Mouse (Mus musculus): ENCODE data around the gene Cc2d2a. TPM values are rescaled to one million over a fixed set of nuclear protein-coding genes. Genes with fewer than 3 reads are reported as not detected.

Cc2d2a gene
- polyA plus RNA-seq, 1 experiment from 2014 or later: 8.2 TPM

DNA sequence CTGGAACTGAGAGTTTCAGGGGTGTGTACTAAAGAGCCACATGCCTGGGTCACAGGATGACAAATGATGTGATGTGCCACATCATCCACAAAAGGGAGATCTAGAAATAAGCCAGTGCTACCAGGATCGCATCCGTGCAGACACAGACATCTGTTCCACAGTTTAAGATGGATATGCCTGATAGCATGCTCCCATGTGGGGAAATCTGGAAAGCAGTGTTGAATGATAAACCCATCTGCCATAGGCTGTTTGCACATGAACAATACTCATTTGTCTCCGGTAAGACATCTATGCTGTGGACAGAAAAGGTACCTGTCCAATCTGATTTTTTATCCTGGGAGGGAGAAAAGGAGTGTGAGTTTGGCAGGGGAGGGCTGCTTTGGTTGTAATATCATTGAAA lies 35.0 kb downstream of the Cc2d2a start:
- Histone ChIP-seq H3K27ac (replicated peaks; ENCODE audit: low read depth, low read length) (no peak overlapping the region), H3K9ac (ENCODE audit: low read length) (no peak overlapping the region), H3K9me3 (ENCODE audit: control insufficient read depth, low read length) (no peaks in the 10 kb centered on the region), H3K36me3 (ENCODE audit: control insufficient read depth, insufficient read depth, low read length) (peaks cover 4% of the 10 kb centered on the region), H3K4me2 (ENCODE audit: low read depth, severe bottlenecking) (no peak overlapping the region), H3K27me3 (ENCODE audit: control insufficient read depth, insufficient read depth, low read length) (no peaks in the 10 kb centered on the region), H3K4me1 (ENCODE audit: control insufficient read depth, insufficient read depth, low read length) (no peaks in the 10 kb centered on the region), H3K4me3 (ENCODE audit: low read depth, low read length) (no peak overlapping the region)
- no peak for DNase-seq (ENCODE audit: low spot score)
- WGBS: 93% methylated on average over 3 of the region's 3 CpGs
- no peak for ATAC-seq (ENCODE audit: insufficient number of reproducible peaks, low FRiP score, low TSS enrichment, low read depth)

DNA sequence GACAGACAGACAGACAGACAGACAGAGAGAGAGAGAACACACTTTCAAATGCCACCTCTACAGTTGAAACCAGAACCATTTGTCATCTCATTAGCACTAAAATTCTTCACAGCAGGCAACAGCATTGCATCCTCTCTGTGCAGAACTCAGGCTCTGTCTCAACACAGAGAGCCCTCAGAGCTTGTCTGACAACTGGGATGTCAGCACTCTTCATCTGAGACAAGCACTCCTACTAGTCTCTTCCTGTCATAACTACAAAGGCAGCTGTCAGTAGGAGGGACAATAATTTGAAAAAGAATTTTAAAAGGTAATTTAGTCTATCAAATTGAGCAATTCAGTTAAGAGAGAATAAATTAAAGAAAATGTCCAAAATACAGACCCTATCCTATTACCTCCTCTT lies 37.1 kb downstream of the Cc2d2a start:
- Histone ChIP-seq H3K4me2 (ENCODE audit: low read depth, severe bottlenecking) (no peak overlapping the region), H3K36me3 (ENCODE audit: control insufficient read depth, insufficient read depth, low read length) (peaks cover 6% of the 10 kb centered on the region), H3K27me3 (ENCODE audit: control insufficient read depth, insufficient read depth, low read length) (no peaks in the 10 kb centered on the region), H3K27ac (replicated peaks; ENCODE audit: low read depth, low read length) (no peak overlapping the region), H3K9ac (ENCODE audit: low read length) (no peak overlapping the region), H3K4me3 (ENCODE audit: low read depth, low read length) (no peak overlapping the region), H3K9me3 (ENCODE audit: control insufficient read depth, low read length) (no peaks in the 10 kb centered on the region), H3K4me1 (ENCODE audit: control insufficient read depth, insufficient read depth, low read length) (no peaks in the 10 kb centered on the region)
- DNase-seq (ENCODE audit: low spot score) (no peak), ATAC-seq (ENCODE audit: insufficient number of reproducible peaks, low FRiP score, low TSS enrichment, low read depth) (no peak)

DNA sequence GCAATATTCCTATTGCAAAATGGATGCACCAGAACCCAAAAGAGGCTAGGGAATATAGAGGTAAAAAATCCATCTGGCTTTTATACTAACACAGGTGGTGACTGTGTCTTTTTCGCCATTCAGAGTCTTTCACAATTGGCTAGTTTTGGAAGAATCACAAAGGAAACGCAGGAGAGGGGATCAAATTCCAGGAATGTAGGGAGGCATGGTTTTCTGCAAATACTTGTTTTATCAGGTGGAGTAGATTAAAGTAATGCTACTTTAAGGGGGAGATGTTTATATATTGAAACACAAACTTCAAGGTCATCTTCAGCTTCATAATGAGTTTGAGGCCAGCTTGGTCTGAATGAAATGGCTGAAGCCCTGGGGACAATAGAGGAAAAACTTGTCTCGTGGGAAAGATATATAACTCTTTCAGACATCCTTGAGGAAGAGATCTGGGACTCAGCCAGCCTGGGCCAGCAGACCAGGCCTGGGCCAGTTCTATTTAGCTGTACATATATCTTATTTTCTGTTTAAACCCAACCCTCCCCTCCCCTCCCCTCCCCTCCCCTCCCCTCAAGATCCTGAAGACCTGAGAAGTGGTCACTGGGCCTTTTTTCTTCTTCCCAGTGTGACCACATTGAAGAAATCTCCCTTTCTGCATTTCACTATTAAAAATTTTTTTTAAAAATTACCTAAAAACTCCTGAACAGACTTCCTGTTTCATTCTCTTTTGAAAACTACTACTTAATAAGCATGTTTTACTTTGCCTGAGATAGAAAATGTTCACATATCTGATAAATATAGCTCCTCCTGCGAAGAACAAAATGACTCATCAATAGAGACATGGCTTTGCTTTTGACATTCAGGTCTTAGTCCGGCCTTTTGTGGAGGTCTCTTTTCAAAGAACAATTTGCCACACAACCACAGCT lies 59.6 kb downstream of the Cc2d2a start:
- Histone ChIP-seq H3K36me3 (ENCODE audit: control insufficient read depth, insufficient read depth, low read length) (0 out of 2 replicates have a peak, but pooled peaks cover 2% of the 10 kb centered on the region), H3K9ac (ENCODE audit: low read length) (no peak overlapping the region), H3K4me2 (ENCODE audit: low read depth, severe bottlenecking) (no peak overlapping the region), H3K27ac (replicated peaks; ENCODE audit: low read depth, low read length) (no peak overlapping the region), H3K4me3 (ENCODE audit: low read depth, low read length) (no peak overlapping the region), H3K27me3 (ENCODE audit: control insufficient read depth, insufficient read depth, low read length) (no peaks in the 10 kb centered on the region), H3K4me1 (ENCODE audit: control insufficient read depth, insufficient read depth, low read length) (no peaks in the 10 kb centered on the region), H3K9me3 (ENCODE audit: control insufficient read depth, low read length) (no peaks in the 10 kb centered on the region)
- DNase-seq (ENCODE audit: low spot score) (no peak), ATAC-seq (ENCODE audit: insufficient number of reproducible peaks, low FRiP score, low TSS enrichment, low read depth) (no peak)
- WGBS: 91% methylated on average over 5 of the region's 5 CpGs

DNA sequence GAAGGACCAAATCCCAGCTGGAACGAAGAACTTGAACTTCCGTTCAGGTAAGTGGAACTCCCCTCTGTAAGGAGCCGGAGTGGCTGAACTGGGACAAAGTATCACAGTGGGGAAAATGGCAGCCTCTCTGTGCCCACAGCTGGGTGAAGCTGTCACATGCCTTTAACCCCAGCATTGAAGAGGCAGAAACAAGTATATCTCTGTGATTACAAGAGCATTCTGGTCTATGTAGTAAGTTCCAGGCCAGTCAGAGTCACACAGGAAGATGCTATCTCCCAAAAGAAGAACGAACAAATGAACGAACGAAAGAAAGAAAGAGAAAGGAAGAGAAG lies 60.3 kb downstream of the Cc2d2a start:
- H3K4me3 ChIP-seq (ENCODE audit: low read depth, low read length): no peak overlapping the region
- H3K27me3 ChIP-seq (ENCODE audit: control insufficient read depth, insufficient read depth, low read length): no peaks in the 10 kb centered on the region
- 92% methylated on average over 6 of the region's 6 CpGs for WGBS
- ATAC-seq (ENCODE audit: insufficient number of reproducible peaks, low FRiP score, low TSS enrichment, low read depth): no peak
- no peaks in the 10 kb centered on the region for H3K9me3 ChIP-seq (ENCODE audit: control insufficient read depth, low read length)
- H3K36me3 ChIP-seq (ENCODE audit: control insufficient read depth, insufficient read depth, low read length): 0 out of 2 replicates have a peak, but pooled peaks cover 2% of the 10 kb centered on the region
- no peak overlapping the region for H3K9ac ChIP-seq (ENCODE audit: low read length)
- no peak for DNase-seq (ENCODE audit: low spot score)
- no peaks in the 10 kb centered on the region for H3K4me1 ChIP-seq (ENCODE audit: control insufficient read depth, insufficient read depth, low read length)
- H3K27ac ChIP-seq (replicated peaks; ENCODE audit: low read depth, low read length): no peak overlapping the region
- H3K4me2 ChIP-seq (ENCODE audit: low read depth, severe bottlenecking): no peak overlapping the region

DNA sequence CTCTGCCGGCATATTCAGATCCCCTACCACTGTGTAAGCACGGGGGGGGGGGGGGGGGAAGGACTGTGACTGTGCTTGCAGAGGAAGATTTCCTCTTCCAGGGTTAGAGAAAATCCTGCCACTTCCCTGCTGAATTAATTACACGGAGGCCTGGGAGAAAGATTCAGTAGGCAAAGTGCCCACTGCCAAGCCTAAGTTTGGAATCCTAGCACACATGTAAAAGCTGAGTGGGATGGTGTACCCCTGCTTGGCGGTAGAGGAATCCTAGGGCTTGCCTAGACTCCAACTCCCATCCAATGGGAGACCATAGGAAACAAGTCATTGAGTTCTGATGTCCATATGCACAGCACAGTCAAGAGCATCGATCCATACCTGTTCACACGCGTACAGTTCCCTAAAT lies 61.7 kb downstream of the Cc2d2a start:
- Histone ChIP-seq H3K9me3 (ENCODE audit: control insufficient read depth, low read length) (no peaks in the 10 kb centered on the region), H3K27me3 (ENCODE audit: control insufficient read depth, insufficient read depth, low read length) (no peaks in the 10 kb centered on the region), H3K27ac (replicated peaks; ENCODE audit: low read depth, low read length) (no peak overlapping the region), H3K4me1 (ENCODE audit: control insufficient read depth, insufficient read depth, low read length) (no peaks in the 10 kb centered on the region), H3K4me2 (ENCODE audit: low read depth, severe bottlenecking) (no peak overlapping the region), H3K36me3 (ENCODE audit: control insufficient read depth, insufficient read depth, low read length) (no peaks in the 10 kb centered on the region), H3K9ac (ENCODE audit: low read length) (no peak overlapping the region), H3K4me3 (ENCODE audit: low read depth, low read length) (no peak overlapping the region)
- ATAC-seq (ENCODE audit: insufficient number of reproducible peaks, low FRiP score, low TSS enrichment, low read depth): no peak
- DNase-seq (ENCODE audit: low spot score): no peak
- 91% methylated on average over 7 of the region's 7 CpGs for WGBS

DNA sequence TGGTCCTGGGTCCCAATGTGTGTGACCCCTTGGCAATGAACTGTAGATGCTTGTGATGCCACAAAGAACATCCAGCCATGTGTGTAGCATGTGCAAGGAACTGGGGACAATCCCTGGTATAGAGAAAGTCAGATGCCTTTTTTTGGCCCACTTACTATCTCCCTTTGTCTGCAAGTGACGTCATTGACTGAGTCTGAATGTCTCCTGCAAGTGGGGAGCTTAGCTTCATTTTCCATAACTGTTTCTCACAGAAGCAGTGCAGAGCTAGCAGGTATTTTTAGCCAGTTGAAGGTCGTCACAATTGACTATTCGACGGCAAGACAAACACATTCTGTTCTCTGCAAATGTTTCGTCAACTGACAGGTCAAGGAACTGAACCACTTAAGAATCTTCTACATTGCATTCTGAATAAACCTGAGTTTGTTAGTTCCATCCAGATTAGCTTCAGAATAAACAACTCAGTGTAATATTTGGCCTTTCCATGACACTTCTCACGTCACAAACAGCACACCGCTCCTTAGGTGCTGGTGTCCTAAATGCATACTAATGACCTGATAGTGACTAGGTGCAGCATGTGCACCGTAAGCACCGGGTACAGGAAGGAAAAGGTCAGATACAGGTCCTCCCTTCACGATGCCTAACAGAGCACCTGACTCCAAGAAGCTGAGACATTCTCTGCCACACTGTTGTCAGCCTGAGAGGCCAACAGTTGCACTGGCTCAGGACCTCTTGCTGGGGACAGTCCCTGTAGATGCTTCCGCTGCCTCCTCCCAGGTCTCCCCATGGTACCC lies 66.4 kb downstream of the Cc2d2a start:
- no peak for ATAC-seq (ENCODE audit: insufficient number of reproducible peaks, low FRiP score, low TSS enrichment, low read depth)
- Histone ChIP-seq H3K9me3 (ENCODE audit: control insufficient read depth, low read length) (no peaks in the 10 kb centered on the region), H3K27ac (replicated peaks; ENCODE audit: low read depth, low read length) (no peak overlapping the region), H3K4me3 (ENCODE audit: low read depth, low read length) (no peak overlapping the region), H3K27me3 (ENCODE audit: control insufficient read depth, insufficient read depth, low read length) (no peaks in the 10 kb centered on the region), H3K4me2 (ENCODE audit: low read depth, severe bottlenecking) (no peak overlapping the region), H3K4me1 (ENCODE audit: control insufficient read depth, insufficient read depth, low read length) (no peaks in the 10 kb centered on the region), H3K9ac (ENCODE audit: low read length) (no peak overlapping the region), H3K36me3 (ENCODE audit: control insufficient read depth, insufficient read depth, low read length) (no peaks in the 10 kb centered on the region)
- DNase-seq (ENCODE audit: low spot score): no peak
- WGBS: 87% methylated on average over 11 of the region's 11 CpGs

DNA sequence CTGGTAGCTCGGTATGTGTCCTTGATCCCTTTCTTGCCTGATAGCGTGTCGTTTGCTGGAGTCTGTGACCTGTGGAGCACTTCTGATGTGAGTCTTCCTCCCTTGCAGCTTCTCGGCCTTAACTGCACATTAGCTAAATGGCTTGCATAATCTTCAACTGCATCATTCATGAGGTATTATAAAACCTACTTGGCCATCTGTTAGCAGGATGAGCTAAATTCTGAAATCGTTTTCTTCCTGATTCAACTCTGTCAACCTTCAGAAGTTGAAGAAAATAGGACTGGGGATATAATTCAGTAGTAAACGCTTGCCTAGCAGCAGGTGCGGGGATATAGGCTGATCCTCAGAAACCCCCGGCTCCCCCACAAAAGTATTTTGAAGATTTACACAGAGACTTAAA lies 70.2 kb downstream of the Cc2d2a start:
- no peaks in the 10 kb centered on the region for H3K36me3 ChIP-seq (ENCODE audit: control insufficient read depth, insufficient read depth, low read length)

DNA sequence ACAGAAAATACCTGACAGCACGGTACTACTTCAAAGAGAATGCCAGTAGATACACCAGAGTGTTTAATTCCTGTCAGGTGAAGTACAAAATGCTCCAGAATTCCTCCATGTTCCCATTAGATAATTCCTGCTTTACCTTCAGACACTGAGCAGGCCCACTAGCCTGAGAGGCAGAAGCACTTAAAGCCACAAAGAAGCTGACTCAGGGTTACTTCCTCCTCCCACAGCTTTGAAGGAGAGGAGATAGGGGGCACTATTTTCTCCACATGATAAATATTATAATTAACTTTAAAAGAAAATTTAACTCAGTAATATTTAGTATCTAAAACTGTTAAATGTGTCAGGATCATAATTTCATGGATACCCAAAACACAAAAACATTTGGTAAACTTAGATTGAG lies 82.0 kb downstream of the Cc2d2a start:
- Histone ChIP-seq H3K36me3 (ENCODE audit: control insufficient read depth, insufficient read depth, low read length) (no peaks in the 10 kb centered on the region; the same call in 1 of the 2 replicates), H3K27ac (replicated peaks; ENCODE audit: low read depth, low read length) (no peak overlapping the region), H3K4me1 (ENCODE audit: control insufficient read depth, insufficient read depth, low read length) (no peaks in the 10 kb centered on the region), H3K4me2 (ENCODE audit: low read depth, severe bottlenecking) (no peak overlapping the region), H3K27me3 (ENCODE audit: control insufficient read depth, insufficient read depth, low read length) (no peaks in the 10 kb centered on the region), H3K9me3 (ENCODE audit: control insufficient read depth, low read length) (no peaks in the 10 kb centered on the region), H3K4me3 (ENCODE audit: low read depth, low read length) (no peak overlapping the region), H3K9ac (ENCODE audit: low read length) (no peak overlapping the region)
- 95% methylated on average over 1 of the region's 1 CpGs for whole genome bisulfite sequencing
- DNase-seq (ENCODE audit: low spot score) (no peak), ATAC-seq (ENCODE audit: insufficient number of reproducible peaks, low FRiP score, low TSS enrichment, low read depth) (no peak)

More for the DNA sequence above, 70.2 kb downstream of the Cc2d2a start:
- no peak overlapping the region for H3K4me3 ChIP-seq (ENCODE audit: low read depth, low read length)
- no peaks in the 10 kb centered on the region for H3K27me3 ChIP-seq (ENCODE audit: control insufficient read depth, insufficient read depth, low read length)
- no peak overlapping the region for H3K27ac ChIP-seq (replicated peaks; ENCODE audit: low read depth, low read length)
- 85% methylated on average over 8 of the region's 8 CpGs for WGBS
- H3K9ac ChIP-seq (ENCODE audit: low read length): no peak overlapping the region
- ATAC-seq (ENCODE audit: insufficient number of reproducible peaks, low FRiP score, low TSS enrichment, low read depth): no peak
- H3K9me3 ChIP-seq (ENCODE audit: control insufficient read depth, low read length): no peaks in the 10 kb centered on the region
- no peaks in the 10 kb centered on the region for H3K4me1 ChIP-seq (ENCODE audit: control insufficient read depth, insufficient read depth, low read length)
- no peak for DNase-seq (ENCODE audit: low spot score)
- H3K4me2 ChIP-seq (ENCODE audit: low read depth, severe bottlenecking): no peak overlapping the region

Measured in limb, embryonic 11.5 days (tissue).